ENCODE assay signal across 10 mouse cellular contexts in the genomic region with DNA sequence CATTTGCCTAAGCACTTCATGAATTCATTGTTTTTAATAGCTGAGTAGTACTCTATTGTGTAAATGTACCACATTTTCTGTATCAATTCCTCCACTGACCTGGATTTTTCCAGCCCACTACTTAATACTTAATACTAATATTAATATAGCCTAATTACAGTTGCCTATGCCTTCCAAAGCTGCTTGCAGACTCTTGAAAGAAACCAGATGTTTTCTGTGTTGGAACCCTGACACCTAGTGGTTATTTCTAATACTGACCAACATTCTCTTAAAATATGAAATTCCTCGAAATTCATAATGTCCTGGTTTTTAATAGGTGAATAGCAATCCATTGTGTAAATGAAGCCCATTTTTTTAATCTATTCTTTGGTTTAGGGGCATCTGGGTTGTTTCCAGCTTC. TPM values are rescaled to one million over a fixed set of nuclear protein-coding genes. Genes with fewer than 3 reads are reported as not detected.
DNase-seq lines count a peak whose midpoint lies in the region; ATAC-seq and TF ChIP-seq lines count a peak whose summit lies in the region.
"Had no signal": no experiment of that assay in that cellular context is flagged by ENCODE, and none has a peak within 500 bp of the region (broad histone marks: within the 10 kb centered on the region; RNA-seq: fewer than 3 reads in every experiment).

No protein-coding gene starts in this region.

- WGBS in forebrain, embryonic 12.5 days, result 28% methylated on average over 1 of the region's 1 CpGs
- WGBS in forebrain, embryonic 11.5 days, result 53% methylated on average over 1 of the region's 1 CpGs
- WGBS in midbrain, embryonic 11.5 days, result 35% methylated on average over 1 of the region's 1 CpGs
- WGBS in midbrain, embryonic 10.5 days, result 56% methylated on average over 1 of the region's 1 CpGs
- 39% methylated on average over 1 of the region's 1 CpGs for WGBS in hindbrain, embryonic 13.5 days
- WGBS in thymus, adult 2 months, result 32% methylated on average over 1 of the region's 1 CpGs
- WGBS in kidney, embryonic 15.5 days, result 44% methylated on average over 1 of the region's 1 CpGs

- TF ChIP-seq CTCF in thymus, adult 2 months (IDR thresholded peaks at IDR 0.05; ENCODE audit: borderline replicate concordance, control insufficient read depth, extremely low read depth, insufficient read depth, low read length, poor library complexity), result no peak

- peak; percentile 62; the same call in 1 of the 2 replicates for ATAC-seq in forebrain, embryonic 12.5 days (ENCODE audit: low FRiP score)
- no peak; the same call in 1 of the 2 replicates for ATAC-seq in forebrain, embryonic 11.5 days (replicated peaks; ENCODE audit: low FRiP score)
- ATAC-seq in midbrain, embryonic 11.5 days (ENCODE audit: low FRiP score), result peak; percentile 60
- ATAC-seq in hindbrain, embryonic 13.5 days (ENCODE audit: low FRiP score), result peak; percentile 61; the same call in 1 of the 2 replicates
- no peak for ATAC-seq in kidney, embryonic 15.5 days (replicated peaks; ENCODE audit: low FRiP score)

- no peak overlapping the region for H3K27ac ChIP-seq in forebrain, embryonic 12.5 days
- no peak overlapping the region for H3K27ac ChIP-seq in forebrain, embryonic 11.5 days (ENCODE audit: low read depth, low read length)
- no peak overlapping the region for H3K27ac ChIP-seq in midbrain, embryonic 11.5 days (ENCODE audit: low read depth, low read length)
- no peak overlapping the region for H3K27ac ChIP-seq in midbrain, embryonic 10.5 days (replicated peaks)
- H3K27ac ChIP-seq in hindbrain, embryonic 13.5 days, result no peak overlapping the region
- no peak overlapping the region for H3K27ac ChIP-seq in thymus, adult 2 months (ENCODE audit: control insufficient read depth, insufficient read depth, low read length)
- no peak overlapping the region for H3K27ac ChIP-seq in kidney, embryonic 15.5 days

- no peaks in the 10 kb centered on the region for H3K27me3 ChIP-seq in forebrain, embryonic 12.5 days
- H3K27me3 ChIP-seq in forebrain, embryonic 11.5 days (ENCODE audit: control insufficient read depth, insufficient read depth, low read length), result no peaks in the 10 kb centered on the region
- H3K27me3 ChIP-seq in midbrain, embryonic 11.5 days (ENCODE audit: control insufficient read depth, insufficient read depth, low read length), result no peaks in the 10 kb centered on the region
- H3K27me3 ChIP-seq in midbrain, embryonic 10.5 days (ENCODE audit: low read depth, poor library complexity, severe bottlenecking), result no peaks in the 10 kb centered on the region
- H3K27me3 ChIP-seq in hindbrain, embryonic 13.5 days, result no peaks in the 10 kb centered on the region
- H3K27me3 ChIP-seq in thymus, adult 2 months (ENCODE audit: control insufficient read depth, insufficient read depth, low read length), result no peaks in the 10 kb centered on the region
- 0 out of 2 replicates have a peak, but pooled peaks cover 2% of the 10 kb centered on the region for H3K27me3 ChIP-seq in kidney, embryonic 15.5 days

- H3K4me2 ChIP-seq in forebrain, embryonic 12.5 days, result no peak overlapping the region
- no peak overlapping the region for H3K4me2 ChIP-seq in forebrain, embryonic 11.5 days (ENCODE audit: low read depth, low read length, severe bottlenecking)
- no peak overlapping the region for H3K4me2 ChIP-seq in midbrain, embryonic 11.5 days
- no peak overlapping the region for H3K4me2 ChIP-seq in hindbrain, embryonic 13.5 days
- H3K4me2 ChIP-seq in kidney, embryonic 15.5 days, result no peak overlapping the region

- H3K9me3 ChIP-seq in forebrain, embryonic 12.5 days, result no peaks in the 10 kb centered on the region
- H3K9me3 ChIP-seq in forebrain, embryonic 11.5 days (ENCODE audit: control insufficient read depth, low read length), result no peaks in the 10 kb centered on the region
- no peaks in the 10 kb centered on the region for H3K9me3 ChIP-seq in midbrain, embryonic 11.5 days (ENCODE audit: control insufficient read depth, low read length)
- H3K9me3 ChIP-seq in midbrain, embryonic 10.5 days (replicated peaks), result no peaks in the 10 kb centered on the region
- no peaks in the 10 kb centered on the region for H3K9me3 ChIP-seq in hindbrain, embryonic 13.5 days
- no peaks in the 10 kb centered on the region for H3K9me3 ChIP-seq in kidney, embryonic 15.5 days (replicated peaks)

- no peaks in the 10 kb centered on the region for H3K36me3 ChIP-seq in forebrain, embryonic 12.5 days (replicated peaks)
- H3K36me3 ChIP-seq in forebrain, embryonic 11.5 days (ENCODE audit: control insufficient read depth, insufficient read depth, low read length), result no peaks in the 10 kb centered on the region
- H3K36me3 ChIP-seq in midbrain, embryonic 11.5 days (ENCODE audit: control insufficient read depth, insufficient read depth, low read length), result no peaks in the 10 kb centered on the region
- H3K36me3 ChIP-seq in midbrain, embryonic 10.5 days, result no peaks in the 10 kb centered on the region
- H3K36me3 ChIP-seq in hindbrain, embryonic 13.5 days, result no peaks in the 10 kb centered on the region
- no peaks in the 10 kb centered on the region for H3K36me3 ChIP-seq in thymus, adult 2 months (ENCODE audit: control insufficient read depth, insufficient read depth, low read length)
- H3K36me3 ChIP-seq in kidney, embryonic 15.5 days, result no peaks in the 10 kb centered on the region

- no peak for TF ChIP-seq POLR2A in thymus, adult 2 months (IDR thresholded peaks at IDR 0.05; ENCODE audit: control insufficient read depth, extremely low read depth, insufficient read depth, low read length, poor library complexity)

- DNase-seq in forebrain, embryonic 11.5 days (ENCODE audit: low spot score), result no peak
- peak; percentile 89 for DNase-seq in midbrain, embryonic 11.5 days (ENCODE audit: low spot score, missing footprints)
- DNase-seq in midbrain, embryonic 10.5 days (ENCODE audit: low spot score), result no peak
- DNase-seq in thymus, adult 2 months, result no peak
- DNase-seq in spleen, adult 18-20 months, result no peak
- DNase-seq: lung, adult 18-20 months; thymus, postnatal 36 days had no signal

- no peak overlapping the region for H3K9ac ChIP-seq in forebrain, embryonic 12.5 days
- no peak overlapping the region for H3K9ac ChIP-seq in forebrain, embryonic 11.5 days (ENCODE audit: low read length)
- H3K9ac ChIP-seq in midbrain, embryonic 11.5 days (ENCODE audit: low read length), result no peak overlapping the region
- no peak overlapping the region for H3K9ac ChIP-seq in hindbrain, embryonic 13.5 days
- no peak overlapping the region for H3K9ac ChIP-seq in kidney, embryonic 15.5 days

- no peaks in the 10 kb centered on the region for H3K4me1 ChIP-seq in forebrain, embryonic 12.5 days
- H3K4me1 ChIP-seq in forebrain, embryonic 11.5 days (replicated peaks; ENCODE audit: control insufficient read depth, insufficient read depth, low read length), result no peaks in the 10 kb centered on the region
- H3K4me1 ChIP-seq in midbrain, embryonic 11.5 days (ENCODE audit: control insufficient read depth, insufficient read depth, low read length), result no peaks in the 10 kb centered on the region
- no peaks in the 10 kb centered on the region for H3K4me1 ChIP-seq in midbrain, embryonic 10.5 days
- no peaks in the 10 kb centered on the region for H3K4me1 ChIP-seq in hindbrain, embryonic 13.5 days (replicated peaks)
- no peaks in the 10 kb centered on the region for H3K4me1 ChIP-seq in thymus, adult 2 months (replicated peaks; ENCODE audit: control insufficient read depth, insufficient read depth, low read length)
- H3K4me1 ChIP-seq in kidney, embryonic 15.5 days, result no peaks in the 10 kb centered on the region

- H3K4me3 ChIP-seq in forebrain, embryonic 12.5 days (replicated peaks), result no peak overlapping the region
- H3K4me3 ChIP-seq in forebrain, embryonic 11.5 days (ENCODE audit: low read depth, low read length), result no peak overlapping the region
- no peak overlapping the region for H3K4me3 ChIP-seq in midbrain, embryonic 11.5 days (ENCODE audit: low read depth, low read length)
- H3K4me3 ChIP-seq in midbrain, embryonic 10.5 days, result no peak overlapping the region
- no peak overlapping the region for H3K4me3 ChIP-seq in hindbrain, embryonic 13.5 days
- no peak overlapping the region for H3K4me3 ChIP-seq in thymus, adult 2 months (ENCODE audit: control insufficient read depth, insufficient read depth, low read length)
- H3K4me3 ChIP-seq in kidney, embryonic 15.5 days (replicated peaks), result no peak overlapping the region

RNA-seq across cellular contexts. Expression of gene Ano3, which starts 31.0 kb away (rescaled TPM):
- polyA plus RNA-seq in forebrain, embryonic 12.5 days (2016; fragmentation: Nextera tagmentation; extraction: Ambion mirVana), result 0.94 and 1.3 TPM in 2 replicates
- polyA plus RNA-seq in forebrain, embryonic 11.5 days (2014; fragmentation: Nextera tagmentation; extraction: Ambion mirVana), result 0.88 and 1.3 TPM in 2 replicates
- polyA plus RNA-seq in midbrain, embryonic 11.5 days (2014; fragmentation: Nextera tagmentation; extraction: Ambion mirVana), result 1.5 TPM in 2 replicates
- 1.8 and 2.6 TPM in 2 replicates for polyA plus RNA-seq in midbrain, embryonic 10.5 days (2016; fragmentation: Nextera tagmentation; extraction: Ambion mirVana)
- 0.89 and 1.1 TPM in 2 replicates for polyA plus RNA-seq in hindbrain, embryonic 13.5 days (2015; fragmentation: Nextera tagmentation; extraction: Ambion mirVana)
- not detected in 2 replicates for polyA plus RNA-seq in thymus, adult 2 months (2012; rRNA removed)
- polyA plus RNA-seq in kidney, embryonic 15.5 days (2015; fragmentation: Nextera tagmentation; extraction: Ambion mirVana), result 0.62 and 0.68 TPM in 2 replicates

Comparison
In these comparisons a context has a peak if more than half of its experiments do, and no peak if none do; other contexts are left out.
1. ATAC-seq: peak in forebrain, embryonic 12.5 days (single experiment), midbrain, embryonic 11.5 days (single experiment) and hindbrain, embryonic 13.5 days (single experiment); none in forebrain, embryonic 11.5 days (single experiment) and kidney, embryonic 15.5 days (single experiment).